14 mouse cellular contexts compared by ENCODE assay signal in the genomic region with DNA sequence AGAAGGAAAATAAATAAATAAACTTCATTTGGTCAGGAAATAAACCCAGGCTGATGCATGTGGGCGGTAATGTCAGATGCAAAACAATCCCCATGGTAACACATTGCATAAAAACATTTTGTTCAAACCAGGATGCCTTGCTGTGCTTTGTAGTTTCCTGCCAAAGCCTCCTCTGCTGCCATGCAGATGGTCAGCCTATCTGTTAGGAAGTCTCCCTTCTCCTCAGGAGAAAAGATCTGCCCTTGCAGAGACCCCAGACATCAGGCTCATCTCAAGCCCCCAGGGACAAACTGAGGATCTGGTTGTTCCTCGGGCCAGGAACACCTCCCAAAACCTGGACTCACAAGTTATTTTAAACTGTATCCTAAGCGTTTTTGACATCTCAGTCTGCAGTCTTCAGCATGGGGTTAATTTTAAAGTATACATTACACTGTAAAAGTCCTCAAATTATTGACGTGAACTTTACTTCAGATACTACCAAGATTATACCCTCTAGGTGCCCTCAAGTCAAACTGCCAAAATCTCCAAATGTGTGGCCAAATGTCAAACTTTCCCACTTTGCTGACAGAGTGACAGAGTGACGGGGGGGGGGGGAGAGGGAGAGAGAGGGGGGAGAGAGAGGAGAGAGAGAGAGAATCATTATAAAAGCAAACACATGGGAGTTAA.
A peak's percentile ranks its signal among the peaks of the same experiment; 100 is the strongest.
DNase-seq lines count a peak whose midpoint lies in the region; TF ChIP-seq lines count a peak whose summit lies in the region.
"Had no signal": no experiment of that assay in that cellular context is flagged by ENCODE, and none has a peak within 500 bp of the region (broad histone marks: within the 10 kb centered on the region; RNA-seq: fewer than 3 reads in every experiment).

No protein-coding gene starts in this region.

- 47% methylated on average over 5 of the region's 5 CpGs for WGBS in olfactory bulb, adult 2 months

- intact Hi-C loops in heart, postnatal 25 days (cut with DNase I) = no loop called here

- H3K27ac ChIP-seq in olfactory bulb, adult 2 months (ENCODE audit: insufficient read depth, low read depth, low read length) = peak overlapping the region; percentile 80
- H3K27ac ChIP-seq: liver, embryonic 15.5 days had no signal

- H3K4me3 ChIP-seq in olfactory bulb, adult 2 months (ENCODE audit: insufficient read depth, low read depth, low read length) = no peak overlapping the region
- H3K4me3 ChIP-seq: liver, embryonic 15.5 days; megakaryocyte, embryonic 14.5 days had no signal

- peaks cover 3% of the 10 kb centered on the region for H3K4me1 ChIP-seq in olfactory bulb, adult 2 months (ENCODE audit: control insufficient read depth, insufficient read depth, low read length)
- H3K4me1 ChIP-seq: liver, embryonic 15.5 days; megakaryocyte, embryonic 14.5 days had no signal

- peak; percentile 6 for DNase-seq in heart, adult 8-10 months (ENCODE audit: low spot score)
- no peak for DNase-seq in heart, postnatal 25 days (ENCODE audit: low spot score)
- DNase-seq in testis, postnatal 14 days (ENCODE audit: low spot score) = peak; percentile 22
- DNase-seq in testis, postnatal 10 days (ENCODE audit: low spot score) = no peak
- DNase-seq in cerebellum, postnatal 36 days = peak; percentile 71 to 81
- DNase-seq in spleen, postnatal 36 days (ENCODE audit: low spot score in 2 of 2) = no peak
- DNase-seq in left cerebral cortex, adult 18-20 months (ENCODE audit: low spot score in 2 of 2) = no peak
- DNase-seq: adrenal gland, adult 8-10 months; gastrocnemius, postnatal 14 days; kidney, adult 9 months; thymus, adult 2 months had no signal

- TF ChIP-seq CTCF in olfactory bulb, adult 2 months (IDR thresholded peaks at IDR 0.05; ENCODE audit: insufficient read depth, low read depth, low read length) = no peak

- TF ChIP-seq POLR2A in olfactory bulb, adult 2 months (IDR thresholded peaks at IDR 0.05; ENCODE audit: insufficient read depth, low read depth, low read length) = no peak

Comparison
In these comparisons a context has a peak if more than half of its experiments do, and no peak if none do; other contexts are left out.
1. DNase-seq: peak in heart, adult 8-10 months (single experiment), testis, postnatal 14 days (single experiment) and cerebellum, postnatal 36 days (2 of 2); none in heart, postnatal 25 days (single experiment), testis, postnatal 10 days (single experiment), spleen, postnatal 36 days (0 of 2) and left cerebral cortex, adult 18-20 months (0 of 2).